Mouse (Mus musculus): ENCODE data around the gene Mfsd12. TPM values are rescaled to one million over a fixed set of nuclear protein-coding genes. Genes with fewer than 3 reads are reported as not detected.

Mfsd12 gene
- polyA plus RNA-seq, 1 experiment from 2014 or later: 14.5 TPM

DNA sequence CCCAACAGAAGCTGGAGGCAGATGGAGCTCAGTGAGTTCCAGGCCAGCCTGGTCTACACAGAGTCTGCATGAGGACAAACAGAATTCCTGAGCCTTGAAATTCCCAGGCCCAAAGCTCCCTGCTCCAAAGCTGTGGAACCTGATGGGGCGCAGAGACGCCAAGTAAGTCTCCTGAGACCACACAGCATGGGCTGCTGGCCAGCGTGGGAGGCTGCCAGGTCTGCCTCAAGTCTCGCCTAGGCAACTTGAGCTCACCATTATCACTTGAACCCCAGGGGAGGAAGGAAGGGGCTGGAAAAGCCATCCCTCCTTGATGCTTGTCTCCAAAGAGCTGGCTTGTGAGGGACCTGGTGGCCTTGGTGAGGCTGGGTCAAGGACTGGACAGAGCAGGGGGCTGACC is 27.3 kb upstream of the Mfsd12 start:
- 69% methylated on average over 4 of the region's 4 CpGs for WGBS
- peaks cover 21% of the 10 kb centered on the region for H3K4me1 ChIP-seq
- no peaks in the 10 kb centered on the region for H3K9me3 ChIP-seq
- H3K27ac ChIP-seq: peak overlapping the region; percentile 78
- peaks cover 26% of the 10 kb centered on the region for H3K36me3 ChIP-seq
- H3K27me3 ChIP-seq: peaks cover 29% of the 10 kb centered on the region
- no peak overlapping the region for H3K9ac ChIP-seq
- H3K4me2 ChIP-seq (replicated peaks): no peak overlapping the region
- H3K4me3 ChIP-seq: no peak overlapping the region
- ATAC-seq (ENCODE audit: insufficient number of reproducible peaks, insufficient read depth, low FRiP score, low TSS enrichment): no peak

DNA sequence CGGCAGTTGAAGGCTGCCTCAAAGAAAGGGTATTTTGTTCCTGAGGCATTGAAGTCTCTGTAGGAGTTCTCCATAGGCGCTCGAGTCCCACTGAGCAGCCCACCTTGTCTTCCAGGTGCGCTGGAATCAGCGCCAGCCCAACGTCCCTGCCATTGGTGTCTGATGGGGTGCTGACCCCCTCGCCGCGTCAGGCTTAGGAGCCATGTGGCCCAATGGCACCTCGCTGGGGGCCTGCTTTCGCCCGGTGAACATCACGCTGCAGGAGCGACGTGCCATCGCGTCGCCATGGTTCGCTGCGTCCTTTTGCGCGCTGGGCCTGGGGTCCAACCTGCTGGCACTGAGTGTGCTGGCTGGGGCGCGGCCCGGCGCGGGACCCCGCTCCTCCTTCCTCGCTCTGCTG is 25.0 kb upstream of the Mfsd12 start:
- H3K27ac ChIP-seq: no peak overlapping the region
- WGBS: 10% methylated on average over 29 of the region's 29 CpGs
- H3K9me3 ChIP-seq: no peaks in the 10 kb centered on the region
- H3K4me2 ChIP-seq (replicated peaks): peak overlapping the region; percentile 25; the same call in 1 of the 2 replicates
- H3K27me3 ChIP-seq: peaks cover 38% of the 10 kb centered on the region
- 0 out of 2 replicates have a peak overlapping the region, but pooled peaks have one; percentile 5 for H3K4me3 ChIP-seq
- H3K9ac ChIP-seq: no peak overlapping the region
- H3K4me1 ChIP-seq: peaks cover 34% of the 10 kb centered on the region
- 0 out of 2 replicates have a peak, but pooled peaks cover 4% of the 10 kb centered on the region for H3K36me3 ChIP-seq
- no peak for ATAC-seq (ENCODE audit: insufficient number of reproducible peaks, insufficient read depth, low FRiP score, low TSS enrichment)

DNA sequence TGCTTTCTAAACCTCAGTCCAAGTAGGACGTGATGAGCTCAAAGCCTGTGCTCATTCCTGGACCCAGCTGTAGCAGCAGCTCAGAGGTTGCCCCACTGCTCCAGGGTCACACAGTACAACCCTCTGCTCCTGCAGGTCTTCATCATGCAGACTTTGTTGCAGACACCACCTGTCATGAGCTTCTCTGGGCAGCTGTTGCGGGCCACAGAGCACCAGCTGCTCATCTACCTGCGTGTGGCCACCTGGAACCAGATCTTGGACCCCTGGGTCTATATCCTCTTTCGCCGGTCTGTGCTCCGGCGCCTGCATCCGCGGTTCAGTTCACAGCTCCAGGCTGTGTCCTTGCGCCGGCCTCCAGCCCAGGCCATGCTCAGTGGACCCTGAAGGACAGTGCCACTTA is 23.0 kb upstream of the Mfsd12 start:
- WGBS: 63% methylated on average over 11 of the region's 11 CpGs
- Histone ChIP-seq H3K4me2 (replicated peaks) (no peak overlapping the region), H3K9ac (no peak overlapping the region; the same call in 1 of the 2 replicates), H3K4me1 (peaks cover 21% of the 10 kb centered on the region), H3K27ac (no peak overlapping the region), H3K4me3 (no peak overlapping the region), H3K36me3 (no peaks in the 10 kb centered on the region), H3K9me3 (no peaks in the 10 kb centered on the region), H3K27me3 (peaks cover 49% of the 10 kb centered on the region)
- no peak for ATAC-seq (ENCODE audit: insufficient number of reproducible peaks, insufficient read depth, low FRiP score, low TSS enrichment)

DNA sequence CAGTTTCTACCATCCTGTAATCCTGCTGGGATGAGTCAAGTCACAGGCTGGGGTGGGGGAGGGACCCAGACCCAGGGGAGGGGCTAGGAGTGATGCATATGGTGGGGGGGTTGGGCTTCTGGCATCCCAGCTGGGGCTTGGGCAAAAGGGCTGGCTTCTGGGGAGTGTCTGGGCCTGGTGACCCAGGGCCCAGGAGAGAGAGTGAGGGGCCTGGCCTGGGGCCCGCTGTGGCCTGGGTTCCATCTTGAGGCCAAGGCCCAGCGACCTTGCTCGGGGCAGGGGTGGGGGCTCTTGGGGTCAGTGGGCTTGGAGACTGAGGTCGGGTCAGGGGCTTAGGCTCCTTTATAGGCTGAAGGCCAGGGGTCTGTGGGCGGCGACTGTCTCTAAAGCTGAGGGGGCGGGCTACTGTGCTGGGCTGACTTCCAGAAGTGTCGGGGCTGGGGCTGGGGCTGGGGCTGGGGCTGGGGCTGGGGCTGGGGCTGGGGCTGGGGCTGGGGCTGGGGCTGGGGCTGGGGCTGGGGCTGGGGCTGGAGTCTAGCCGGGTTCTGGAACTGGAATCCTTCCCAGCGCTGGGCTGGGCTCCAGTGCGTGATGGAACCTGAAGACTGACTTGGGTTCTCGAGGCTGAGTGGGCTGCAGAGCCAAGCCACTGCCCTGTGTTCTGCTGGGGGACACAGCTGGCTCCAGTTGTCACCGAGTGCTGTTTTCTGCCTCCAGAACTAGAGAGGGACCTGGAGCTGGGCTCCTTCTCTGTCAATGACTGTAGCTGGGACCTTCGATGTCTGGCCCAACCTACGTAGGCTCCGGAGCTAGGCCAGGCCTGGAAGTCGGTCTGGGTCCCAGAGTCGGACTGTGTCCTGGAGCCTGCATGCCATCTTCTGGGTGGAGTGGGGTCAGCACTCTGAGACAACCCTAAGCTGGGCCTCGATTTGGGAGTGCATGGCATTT is 21.6 kb upstream of the Mfsd12 start:
- H3K4me2 ChIP-seq (replicated peaks): peak overlapping the region; percentile 13; the same call in 1 of the 2 replicates
- H3K4me3 ChIP-seq: no peak overlapping the region
- peaks cover 18% of the 10 kb centered on the region; the same call in 1 of the 2 replicates for H3K4me1 ChIP-seq
- peak; percentile 47; the same call in 1 of the 2 replicates for ATAC-seq (ENCODE audit: insufficient number of reproducible peaks, insufficient read depth, low FRiP score, low TSS enrichment)
- H3K9ac ChIP-seq: peak overlapping the region; percentile 36; the same call in 1 of the 2 replicates
- H3K27ac ChIP-seq: peak overlapping the region; percentile 50
- H3K9me3 ChIP-seq: no peaks in the 10 kb centered on the region
- 40% methylated on average over 19 of the region's 19 CpGs for WGBS
- no peaks in the 10 kb centered on the region for H3K36me3 ChIP-seq
- peaks cover 56% of the 10 kb centered on the region for H3K27me3 ChIP-seq

DNA sequence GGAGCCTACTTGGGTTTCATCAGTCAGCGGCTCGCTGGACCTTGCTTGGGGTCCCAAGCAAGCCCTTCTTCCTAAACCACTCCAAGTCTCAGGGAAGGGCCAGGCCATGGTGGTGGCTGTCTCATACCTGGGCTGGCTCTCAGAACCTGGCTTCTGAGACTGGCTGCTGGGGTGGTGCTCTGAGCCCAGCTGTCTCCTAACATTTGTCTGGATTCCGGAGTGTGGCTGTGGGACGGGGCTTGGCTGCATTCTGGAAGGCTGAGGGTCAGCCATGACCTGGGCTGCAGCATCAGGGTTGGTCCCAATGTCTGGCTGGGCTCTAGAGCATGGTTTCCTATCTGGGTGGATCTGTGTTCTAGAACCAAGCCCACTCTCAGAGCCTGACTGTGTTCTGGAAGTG is 20.7 kb upstream of the Mfsd12 start:
- 95% methylated on average over 4 of the region's 4 CpGs for WGBS
- Histone ChIP-seq H3K4me1 (peaks cover 18% of the 10 kb centered on the region; the same call in 1 of the 2 replicates), H3K27ac (no peak overlapping the region), H3K36me3 (no peaks in the 10 kb centered on the region), H3K9me3 (no peaks in the 10 kb centered on the region), H3K9ac (no peak overlapping the region), H3K4me2 (replicated peaks) (no peak overlapping the region), H3K27me3 (peaks cover 62% of the 10 kb centered on the region), H3K4me3 (no peak overlapping the region)
- no peak for ATAC-seq (ENCODE audit: insufficient number of reproducible peaks, insufficient read depth, low FRiP score, low TSS enrichment)

DNA sequence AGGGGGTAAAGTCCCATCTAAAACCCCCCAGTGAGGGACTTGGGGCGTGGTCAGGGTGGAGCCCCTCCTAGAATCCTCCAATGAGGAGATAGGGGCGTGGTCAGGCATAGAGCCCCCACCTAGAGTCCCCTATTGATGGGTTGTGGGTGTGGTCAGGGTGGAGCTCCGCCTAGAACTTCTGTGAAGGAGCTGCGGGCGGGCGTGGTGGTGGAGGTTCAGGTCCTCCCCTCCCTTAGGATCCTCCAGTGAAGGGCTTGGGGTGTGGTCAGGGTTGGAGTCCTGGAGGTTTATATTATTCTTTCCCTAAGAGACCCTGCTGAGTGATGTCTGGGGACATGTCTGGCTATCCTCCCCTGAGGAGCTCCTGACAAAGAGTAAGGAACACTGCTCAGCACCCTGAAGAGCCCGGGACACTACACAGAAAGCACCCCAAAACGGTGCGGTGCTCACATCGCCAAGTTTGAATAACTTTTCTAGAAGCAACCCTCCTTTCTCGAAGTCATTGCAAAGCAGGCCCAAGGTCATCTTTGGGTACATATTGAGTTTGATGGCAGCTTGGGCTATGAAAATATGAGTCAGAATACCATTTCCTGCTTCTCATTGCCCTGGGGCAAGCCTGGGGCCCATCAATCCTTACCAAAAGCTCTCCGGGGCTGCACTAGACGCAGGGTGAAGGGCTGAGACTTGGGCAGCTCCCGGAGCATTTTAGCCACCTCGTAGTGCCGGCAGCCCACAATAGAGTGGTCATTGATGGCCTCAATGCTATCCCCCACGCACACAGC is 16.5 kb upstream of the Mfsd12 start:
- ATAC-seq (ENCODE audit: insufficient number of reproducible peaks, insufficient read depth, low FRiP score, low TSS enrichment): no peak
- Histone ChIP-seq H3K9ac (no peak overlapping the region), H3K27ac (no peak overlapping the region), H3K4me3 (no peak overlapping the region), H3K9me3 (no peaks in the 10 kb centered on the region), H3K27me3 (peaks cover 71% of the 10 kb centered on the region), H3K36me3 (peaks cover 7% of the 10 kb centered on the region; the same call in 1 of the 2 replicates), H3K4me2 (replicated peaks) (no peak overlapping the region), H3K4me1 (peaks cover 9% of the 10 kb centered on the region; the same call in 1 of the 2 replicates)
- 35% methylated on average over 17 of the region's 17 CpGs for WGBS

DNA sequence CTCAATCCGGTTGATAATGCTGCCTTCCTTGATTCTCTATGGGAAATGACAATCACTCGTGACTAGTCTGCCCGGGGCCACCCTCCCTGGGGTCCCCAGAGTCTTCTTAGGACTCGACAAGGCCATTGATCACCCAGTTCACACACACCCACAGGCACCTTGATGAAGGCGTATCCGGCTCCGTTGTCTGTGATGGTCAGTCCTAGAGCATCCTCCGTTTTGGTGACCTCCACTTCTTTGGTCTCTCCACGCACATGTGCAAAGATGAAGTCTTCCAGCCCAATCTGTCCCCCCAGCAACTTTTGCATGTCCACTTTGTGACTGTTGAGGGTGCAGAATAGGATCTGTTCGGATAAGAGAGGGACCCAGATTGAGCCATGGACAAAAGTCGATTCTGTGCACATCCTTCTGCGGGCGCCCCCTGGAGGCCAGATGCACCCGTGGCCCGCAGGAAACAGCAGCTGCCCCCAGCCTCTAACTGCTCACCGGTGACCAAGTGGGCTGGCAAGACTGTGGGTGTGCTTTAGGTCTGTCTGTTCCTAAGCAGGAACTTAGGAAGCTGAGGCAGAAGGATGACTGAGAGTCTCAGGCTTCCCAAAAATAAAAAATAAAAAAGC is 15.8 kb upstream of the Mfsd12 start:
- Histone ChIP-seq H3K27me3 (peaks cover 73% of the 10 kb centered on the region), H3K9me3 (no peaks in the 10 kb centered on the region), H3K27ac (no peak overlapping the region), H3K36me3 (peaks cover 7% of the 10 kb centered on the region; the same call in 1 of the 2 replicates), H3K4me1 (peaks cover 5% of the 10 kb centered on the region), H3K4me3 (no peak overlapping the region), H3K9ac (no peak overlapping the region), H3K4me2 (replicated peaks) (no peak overlapping the region)
- WGBS: 29% methylated on average over 16 of the region's 16 CpGs
- no peak for ATAC-seq (ENCODE audit: insufficient number of reproducible peaks, insufficient read depth, low FRiP score, low TSS enrichment)

DNA sequence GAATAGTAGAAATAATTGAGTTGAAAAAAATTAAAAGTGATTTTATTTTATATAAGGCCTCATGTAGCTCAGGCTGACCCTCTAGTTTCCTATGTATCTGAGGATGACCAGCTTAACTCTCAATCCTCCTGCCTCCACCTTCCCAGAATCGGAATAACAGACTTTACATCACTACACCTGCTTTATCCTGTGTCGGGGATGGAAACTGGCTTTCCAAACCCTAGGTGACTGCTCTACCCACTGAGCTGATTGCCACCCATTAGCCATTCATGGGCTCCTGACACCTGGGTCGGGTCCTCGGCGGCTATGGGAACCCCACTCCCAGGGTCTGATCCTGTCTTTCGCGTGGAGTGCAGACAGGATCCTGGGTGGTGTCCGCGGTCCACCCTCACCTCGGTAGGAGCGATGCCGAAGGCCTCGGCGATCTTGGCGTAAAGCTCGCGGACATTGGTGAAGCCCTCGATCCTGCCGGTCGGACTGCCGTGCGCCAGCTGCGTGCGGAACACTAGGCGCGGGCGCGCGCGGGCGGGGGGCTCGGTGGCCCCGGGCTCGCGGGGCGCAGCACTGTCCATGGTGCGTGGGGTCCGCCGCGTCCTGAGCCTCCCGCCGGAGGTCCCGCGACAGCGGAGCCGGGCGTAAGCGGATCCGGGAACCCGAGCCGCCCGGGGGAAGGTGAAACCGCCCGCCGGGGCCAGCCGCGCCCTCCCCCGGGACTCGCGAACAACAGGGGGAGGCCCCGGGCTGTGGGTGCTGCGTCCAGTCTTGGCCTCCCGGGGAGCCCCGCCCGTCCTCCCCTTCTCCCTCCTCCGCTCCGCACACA is 14.4 kb upstream of the Mfsd12 start, which contains the start of gene Gipc3:
Gene Gipc3, minus strand, starts transcription at position 581 of the 820 bp plus-strand sequence.
- 7% methylated on average over 55 of the region's 67 CpGs for WGBS
- H3K27ac ChIP-seq: no peak within 1 kb of the TSS
- peak within 1 kb of the TSS; percentile 59 for H3K4me2 ChIP-seq (replicated peaks)
- H3K4me3 ChIP-seq: peak within 1 kb of the TSS; percentile 37
- H3K9me3 ChIP-seq: no peaks in the 10 kb centered on the region
- ATAC-seq (ENCODE audit: insufficient number of reproducible peaks, insufficient read depth, low FRiP score, low TSS enrichment): no peak
- peaks cover 15% of the 10 kb centered on the region for H3K4me1 ChIP-seq
- H3K27me3 ChIP-seq: peaks cover 73% of the 10 kb centered on the region
- peak within 1 kb of the TSS; percentile 47 for H3K9ac ChIP-seq
- peaks cover 13% of the 10 kb centered on the region for H3K36me3 ChIP-seq

DNA sequence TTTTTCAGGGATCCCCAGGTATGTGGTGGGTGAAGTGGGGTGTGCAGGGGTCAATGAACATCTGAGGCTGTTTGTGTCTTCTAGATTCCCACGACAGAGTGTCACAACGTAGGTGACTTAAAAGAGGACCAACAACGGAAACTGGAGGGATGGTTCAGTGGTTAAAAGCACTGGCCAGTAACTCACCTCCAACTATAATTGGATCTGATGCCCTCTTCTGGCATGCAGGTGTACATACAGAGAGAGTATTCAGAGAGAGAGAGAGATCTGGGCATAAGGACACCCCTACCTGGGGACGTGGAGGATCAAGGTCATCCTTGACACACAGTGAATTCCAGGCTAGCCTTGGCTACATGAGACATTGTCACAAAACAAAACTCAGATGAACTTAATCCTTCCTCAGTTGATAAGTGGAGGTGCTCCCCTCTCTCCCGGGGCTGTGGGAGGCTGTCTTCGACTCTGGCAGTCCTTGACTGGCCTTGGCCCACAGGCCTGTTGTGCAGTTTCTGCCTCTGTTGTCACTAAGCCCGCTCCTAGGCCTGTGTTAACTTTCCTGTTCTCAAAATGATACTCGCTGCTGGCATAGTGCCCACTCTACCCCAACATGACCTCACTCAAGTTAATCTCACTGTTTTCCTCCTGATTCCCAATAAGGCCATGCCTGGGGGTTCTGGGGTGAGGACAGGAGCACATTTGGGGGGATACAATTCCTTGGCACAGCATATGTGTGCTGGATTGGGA is 12.7 kb upstream of the Mfsd12 start:
- no peak overlapping the region for H3K4me3 ChIP-seq
- H3K9me3 ChIP-seq: no peaks in the 10 kb centered on the region
- ATAC-seq (ENCODE audit: insufficient number of reproducible peaks, insufficient read depth, low FRiP score, low TSS enrichment): no peak
- H3K9ac ChIP-seq: no peak overlapping the region
- peaks cover 68% of the 10 kb centered on the region for H3K27me3 ChIP-seq
- H3K27ac ChIP-seq: no peak overlapping the region
- H3K4me1 ChIP-seq: peaks cover 25% of the 10 kb centered on the region
- H3K36me3 ChIP-seq: peaks cover 22% of the 10 kb centered on the region
- WGBS: 54% methylated on average over 8 of the region's 8 CpGs
- no peak overlapping the region for H3K4me2 ChIP-seq (replicated peaks)

DNA sequence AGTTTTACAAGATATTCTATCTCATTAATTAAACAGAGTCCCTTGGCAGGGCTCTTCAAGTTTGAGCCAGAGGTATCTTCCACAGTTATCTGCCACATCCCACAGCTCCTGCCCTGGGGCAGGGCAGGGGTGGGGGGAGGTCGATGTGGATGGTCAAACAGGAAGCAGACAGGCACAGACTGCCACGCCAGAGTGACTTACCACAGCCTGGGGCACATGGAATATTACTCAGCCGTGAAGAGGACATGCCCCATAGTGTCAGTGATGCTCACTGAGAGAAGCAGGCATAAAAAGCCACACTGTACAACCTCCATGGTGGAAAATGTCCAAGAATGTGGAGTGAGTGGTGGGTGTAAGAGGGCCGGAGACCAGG is 12.1 kb upstream of the Mfsd12 start:
- peaks cover 27% of the 10 kb centered on the region for H3K4me1 ChIP-seq
- no peak overlapping the region for H3K4me3 ChIP-seq
- H3K27ac ChIP-seq: no peak overlapping the region
- peaks cover 22% of the 10 kb centered on the region for H3K36me3 ChIP-seq
- H3K9ac ChIP-seq: no peak overlapping the region
- no peaks in the 10 kb centered on the region for H3K9me3 ChIP-seq
- no peak for ATAC-seq (ENCODE audit: insufficient number of reproducible peaks, insufficient read depth, low FRiP score, low TSS enrichment)
- peaks cover 67% of the 10 kb centered on the region for H3K27me3 ChIP-seq
- 77% methylated on average over 4 of the region's 4 CpGs for WGBS
- H3K4me2 ChIP-seq (replicated peaks): no peak overlapping the region

Data from embryonic facial prominence, embryonic 12.5 days (tissue).